Mouse (Mus musculus) neural tube, embryonic 15.5 days (tissue): Measurements from ENCODE around the gene Wfs1. TPM values are rescaled to one million over a fixed set of nuclear protein-coding genes. Genes with fewer than 3 reads are reported as not detected.
"Not testable (repeated sequence)": the region's sequence is repeated elsewhere in the genome, so short reads cannot be mapped to it uniquely, and the experiment has no call there.

ENCODE experiments used
- ATAC-seq: fragments of 200-750 bp; cut with Nextera tagmentation; 2 replicates; pipeline ENCODE4 v1.8.0; 2017; ENCODE audit warnings: mild to moderate bottlenecking, moderate TSS enrichment, moderate library complexity; ENCODE audit not compliant: low FRiP score
- H3K27ac ChIP-seq: fragments of 300-500 bp; sonication (generic); replicated peaks from 2 replicates; pipeline ENCODE4 v1.5.1; 2015; ENCODE audit warnings: mild to moderate bottlenecking, inconsistent platforms
- H3K27me3 ChIP-seq: fragments of 300-500 bp; sonication (generic); replicated peaks from 2 replicates; pipeline ENCODE4 v1.6.1; 2015; ENCODE audit warnings: inconsistent platforms
- H3K36me3 ChIP-seq: fragments of 300-500 bp; sonication (generic); 2 replicates; pipeline ENCODE4 v1.6.1; 2015; ENCODE audit warnings: inconsistent platforms
- H3K4me1 ChIP-seq: fragments of 300-500 bp; sonication (generic); 2 replicates; pipeline ENCODE4 v1.6.1; 2015; ENCODE audit warnings: inconsistent platforms
- H3K4me2 ChIP-seq: fragments of 300-500 bp; sonication (generic); 2 replicates; pipeline ENCODE4 v1.6.1; 2015; ENCODE audit warnings: inconsistent platforms, mild to moderate bottlenecking, moderate library complexity
- H3K4me3 ChIP-seq: fragments of 300-500 bp; sonication (generic); replicated peaks from 2 replicates; pipeline ENCODE4 v1.5.1; 2015; ENCODE audit warnings: mild to moderate bottlenecking, inconsistent platforms
- H3K9ac ChIP-seq: fragments of 300-500 bp; sonication (generic); replicated peaks from 2 replicates; pipeline ENCODE4 v1.6.1; 2015; ENCODE audit warnings: mild to moderate bottlenecking, inconsistent platforms
- H3K9me3 ChIP-seq: fragments of 300-500 bp; sonication (generic); replicated peaks from 2 replicates; pipeline ENCODE4 v1.6.1; 2016; ENCODE audit warnings: inconsistent platforms
- WGBS: fragments of 180-500 bp; shearing (Covaris S2); methylation state at CpG from one replicate; pipeline ENCODE4 v1.1.7; 2015; ENCODE audit warnings: mixed read lengths; 5-methylcytosine and 5-hydroxymethylcytosine counted together
- polyA plus RNA-seq: library from polyadenylated mRNA; unstranded; fragments of >200 nt; fragmentation: Nextera tagmentation; extraction: Ambion mirVana; gene quantifications from 2 replicates; pipeline ENCODE4 v1.2.1, GENCODE M21; 2015

Gene Wfs1
- polyA plus RNA-seq, 1 experiment from 2014 or later: 9.7 TPM

DNA sequence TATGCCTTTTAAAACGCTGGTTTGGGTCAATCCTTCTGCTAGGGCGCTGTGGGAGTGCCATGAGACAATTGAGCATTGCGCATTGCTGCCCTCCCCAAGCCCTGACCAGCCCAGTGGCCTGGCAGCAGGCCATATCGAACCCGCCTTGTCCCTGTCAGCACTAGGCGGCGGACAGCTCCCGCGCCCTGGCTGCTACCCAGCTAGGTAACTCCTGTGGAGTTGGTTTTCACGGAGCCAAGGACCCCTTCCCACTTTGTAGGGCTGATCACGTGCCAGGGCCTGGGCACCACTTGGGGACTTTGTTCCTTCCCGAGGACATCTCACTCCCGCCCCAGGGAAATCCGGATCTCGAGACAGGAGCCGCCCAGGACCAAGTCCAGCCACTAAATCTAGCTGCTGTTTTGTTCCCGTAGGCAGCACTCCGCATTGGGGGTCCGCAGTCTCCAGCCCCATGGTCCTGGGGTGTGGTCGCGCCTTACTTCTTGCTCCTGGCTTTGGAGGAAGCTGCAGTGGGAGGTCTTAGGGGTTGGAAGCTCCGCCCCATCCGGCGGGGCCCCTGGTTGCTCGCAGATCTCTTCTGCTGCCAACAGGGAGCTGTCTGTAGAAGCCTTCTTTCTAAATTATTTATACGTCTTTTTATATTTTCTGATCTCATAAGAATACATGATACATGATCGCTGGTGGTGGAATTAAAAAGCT, 26.8 kb upstream of the Wfs1 start:
- H3K4me3 ChIP-seq: peak overlapping the region; percentile 22
- ATAC-seq: peak; percentile 63; the same call in 1 of the 2 replicates
- no peak overlapping the region for H3K27ac ChIP-seq
- WGBS: 4% methylated on average over 27 of the region's 27 CpGs
- no peaks in the 10 kb centered on the region for H3K9me3 ChIP-seq
- peaks cover 16% of the 10 kb centered on the region for H3K27me3 ChIP-seq
- 0 out of 2 replicates have a peak overlapping the region, but pooled peaks have one; percentile 14 for H3K9ac ChIP-seq
- H3K4me1 ChIP-seq: peaks cover 9% of the 10 kb centered on the region
- no peaks in the 10 kb centered on the region for H3K36me3 ChIP-seq
- peak overlapping the region; percentile 55 for H3K4me2 ChIP-seq

GRCm38 (mm10) chr5:37010666-37011317, 21.8 kb upstream of the Wfs1 start:
- Histone ChIP-seq H3K9me3 (no peaks in the 10 kb centered on the region), H3K4me3 (no peak overlapping the region), H3K27ac (no peak overlapping the region), H3K36me3 (no peaks in the 10 kb centered on the region), H3K9ac (no peak overlapping the region), H3K27me3 (peaks cover 17% of the 10 kb centered on the region), H3K4me2 (no peak overlapping the region), H3K4me1 (peaks cover 6% of the 10 kb centered on the region)
- ATAC-seq: peak; percentile 74
- WGBS: 63% methylated on average over 10 of the region's 10 CpGs

GRCm38 (mm10) chr5:37009761-37010160, 20.8 kb upstream of the Wfs1 start:
- not testable (repeated sequence) for H3K9ac ChIP-seq, H3K4me1 ChIP-seq, H3K4me2 ChIP-seq, H3K27ac ChIP-seq, ATAC-seq, H3K36me3 ChIP-seq, H3K27me3 ChIP-seq, H3K9me3 ChIP-seq, H3K4me3 ChIP-seq
- WGBS: 27% methylated on average over 13 of the region's 13 CpGs

DNA sequence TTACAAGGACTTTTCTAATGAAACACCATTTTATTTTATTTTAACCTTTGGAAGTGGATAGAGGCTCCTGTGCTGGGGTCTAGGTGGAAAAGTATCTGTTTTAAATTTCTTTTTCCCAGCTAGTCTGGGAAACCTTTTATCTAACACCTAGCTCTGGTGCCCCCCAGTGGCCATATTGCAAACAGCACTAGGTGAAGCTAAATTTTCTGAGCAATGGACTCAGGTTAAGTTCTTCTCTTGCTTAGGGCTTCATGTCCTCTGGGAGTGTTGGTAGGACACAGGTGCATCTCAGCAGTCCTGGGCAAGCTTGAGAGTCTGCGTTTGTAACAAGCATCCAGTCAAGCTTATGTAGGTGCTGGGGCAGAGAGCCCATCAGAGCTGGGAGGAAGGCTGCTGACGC, 13.0 kb upstream of the Wfs1 start:
- no peak overlapping the region for H3K27ac ChIP-seq
- H3K27me3 ChIP-seq: 0 out of 2 replicates have a peak, but pooled peaks cover 3% of the 10 kb centered on the region
- no peak for ATAC-seq
- H3K4me1 ChIP-seq: no peaks in the 10 kb centered on the region
- WGBS: 51% methylated on average over 2 of the region's 2 CpGs
- no peak overlapping the region for H3K9ac ChIP-seq
- no peak overlapping the region for H3K4me2 ChIP-seq
- H3K36me3 ChIP-seq: no peaks in the 10 kb centered on the region
- H3K9me3 ChIP-seq: no peaks in the 10 kb centered on the region
- no peak overlapping the region for H3K4me3 ChIP-seq

DNA sequence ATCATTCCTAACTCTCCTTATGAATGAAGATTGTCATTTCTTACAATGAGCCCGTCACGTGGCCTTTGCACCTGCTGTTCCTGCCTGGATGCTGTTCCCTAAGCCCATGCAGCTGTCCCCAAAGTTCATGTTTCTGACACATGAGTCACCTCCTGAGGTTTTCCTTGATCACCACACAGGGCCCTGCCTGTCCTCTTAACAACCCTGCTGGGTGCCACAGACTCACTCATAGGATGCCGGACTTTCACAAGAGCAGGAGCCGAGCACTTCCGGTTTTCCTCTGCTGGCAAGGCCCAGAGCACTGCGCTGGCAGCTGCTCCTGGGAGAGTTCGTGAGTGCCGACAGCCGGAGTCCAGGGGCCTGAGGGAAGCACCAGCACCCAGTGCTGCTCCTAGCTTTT, 12.0 kb upstream of the Wfs1 start:
- Histone ChIP-seq H3K9ac (no peak overlapping the region), H3K27me3 (no peaks in the 10 kb centered on the region), H3K4me2 (no peak overlapping the region), H3K9me3 (no peaks in the 10 kb centered on the region), H3K4me3 (no peak overlapping the region), H3K4me1 (no peaks in the 10 kb centered on the region), H3K36me3 (no peaks in the 10 kb centered on the region), H3K27ac (no peak overlapping the region)
- ATAC-seq: no peak
- 87% methylated on average over 9 of the region's 9 CpGs for whole genome bisulfite sequencing

DNA sequence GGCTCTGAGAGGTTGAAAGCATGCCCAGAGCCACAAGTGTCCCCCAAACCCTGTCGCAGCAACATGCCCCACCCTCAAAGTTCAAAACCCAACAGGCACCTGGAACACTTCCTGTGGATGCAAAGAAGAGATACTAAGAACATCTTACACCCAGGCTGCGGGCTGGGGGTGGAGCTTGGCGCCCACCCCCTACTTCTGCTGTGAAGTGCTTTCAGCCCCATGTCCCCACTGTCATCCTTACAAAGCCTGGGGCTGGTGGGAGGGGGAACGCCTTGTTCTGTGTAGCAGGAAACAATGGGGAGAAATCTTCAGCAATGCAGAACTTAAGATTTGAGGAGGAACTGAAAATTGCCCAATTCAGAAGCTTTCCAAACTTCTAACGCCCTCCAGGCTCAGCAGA, 9.0 kb upstream of the Wfs1 start:
- WGBS: 45% methylated on average over 5 of the region's 5 CpGs
- Histone ChIP-seq H3K4me2 (no peak overlapping the region), H3K4me3 (no peak overlapping the region), H3K36me3 (no peaks in the 10 kb centered on the region), H3K9me3 (no peaks in the 10 kb centered on the region), H3K9ac (no peak overlapping the region), H3K27me3 (no peaks in the 10 kb centered on the region), H3K4me1 (no peaks in the 10 kb centered on the region), H3K27ac (no peak overlapping the region)
- ATAC-seq: no peak

DNA sequence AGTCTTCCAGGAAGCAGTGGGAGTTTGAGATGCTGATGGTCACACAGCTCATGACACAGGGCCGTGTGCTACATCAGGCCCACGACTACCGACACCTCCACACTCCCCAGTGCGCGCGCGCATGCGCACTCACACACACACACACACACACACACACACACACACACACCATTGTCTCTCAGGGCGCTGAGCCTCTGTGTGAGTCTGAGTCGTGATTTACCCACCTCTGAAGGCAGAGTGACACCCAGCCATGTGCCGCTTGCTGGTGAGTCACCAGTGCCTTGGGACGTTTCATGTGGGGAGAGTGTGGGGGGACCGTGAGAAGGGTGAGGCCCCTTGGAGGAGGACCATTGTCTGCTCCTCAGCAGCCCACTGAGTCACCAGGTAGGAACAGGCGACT, 7.4 kb upstream of the Wfs1 start:
- WGBS: 89% methylated on average over 14 of the region's 14 CpGs
- H3K4me3 ChIP-seq: no peak overlapping the region
- ATAC-seq: no peak
- no peak overlapping the region for H3K27ac ChIP-seq
- no peaks in the 10 kb centered on the region for H3K27me3 ChIP-seq
- H3K9me3 ChIP-seq: no peaks in the 10 kb centered on the region
- H3K36me3 ChIP-seq: no peaks in the 10 kb centered on the region
- H3K9ac ChIP-seq: no peak overlapping the region
- no peaks in the 10 kb centered on the region for H3K4me1 ChIP-seq
- H3K4me2 ChIP-seq: no peak overlapping the region

DNA sequence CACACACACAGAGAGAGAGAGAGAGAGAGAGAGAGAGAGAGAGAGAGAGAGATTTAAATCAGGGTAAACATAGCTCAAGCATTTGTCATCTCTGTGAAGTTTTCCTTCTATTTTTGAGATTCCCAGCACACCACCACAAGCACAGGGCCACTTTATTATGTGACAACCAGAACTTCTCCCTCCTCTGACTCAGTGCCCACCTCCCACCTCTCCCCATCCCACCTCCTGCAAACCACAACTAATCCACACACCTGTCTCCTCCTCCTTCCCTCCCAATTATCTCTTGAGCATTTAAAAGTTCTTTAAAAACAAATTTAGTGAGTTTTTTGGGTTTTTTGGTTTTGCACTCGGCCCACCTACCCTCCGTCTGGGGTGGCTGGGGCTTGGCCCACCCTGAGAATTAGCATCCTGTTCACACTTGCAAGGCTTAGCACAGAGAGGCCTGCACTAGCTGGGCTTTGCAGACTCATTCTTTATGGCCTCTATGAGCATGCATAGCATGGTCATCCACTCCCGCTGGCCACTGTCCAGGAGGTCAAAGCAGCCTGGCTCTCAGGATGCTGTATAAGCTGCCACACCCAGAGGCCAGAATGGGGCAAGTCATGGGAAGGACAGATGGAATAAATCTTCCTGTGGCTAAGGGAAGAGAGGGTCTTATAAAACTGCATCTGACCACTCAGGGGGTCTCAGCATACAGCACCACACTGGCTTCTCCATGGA, 1.8 kb upstream of the Wfs1 start:
- no peaks in the 10 kb centered on the region for H3K27me3 ChIP-seq
- H3K4me2 ChIP-seq: no peak overlapping the region
- H3K9me3 ChIP-seq: no peaks in the 10 kb centered on the region
- no peak overlapping the region for H3K9ac ChIP-seq
- 70% methylated on average over 3 of the region's 3 CpGs for WGBS
- H3K4me3 ChIP-seq: no peak overlapping the region
- no peak overlapping the region for H3K27ac ChIP-seq
- ATAC-seq: no peak
- no peaks in the 10 kb centered on the region for H3K36me3 ChIP-seq
- peaks cover 15% of the 10 kb centered on the region for H3K4me1 ChIP-seq

DNA sequence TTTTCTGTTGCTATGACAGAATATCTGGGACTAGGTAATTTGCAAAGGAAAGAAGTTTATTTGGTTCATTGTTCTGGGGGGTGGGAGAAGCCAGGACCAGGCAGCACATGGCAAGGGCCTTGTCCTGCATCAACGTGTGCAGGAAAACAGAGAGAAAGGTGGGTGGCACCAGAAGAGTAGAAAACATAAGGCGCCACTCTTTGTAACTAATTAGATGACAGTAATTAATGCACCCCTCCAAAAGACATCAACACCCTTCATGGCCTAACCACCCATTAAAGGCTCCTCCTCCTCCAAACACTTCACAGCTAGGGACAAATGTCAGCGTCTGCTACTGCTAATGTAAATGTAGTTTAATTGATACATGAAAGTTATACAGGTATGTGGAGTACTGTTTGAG, 1.2 kb upstream of the Wfs1 start:
- Histone ChIP-seq H3K4me1 (peaks cover 15% of the 10 kb centered on the region), H3K9me3 (no peaks in the 10 kb centered on the region), H3K9ac (no peak overlapping the region), H3K36me3 (no peaks in the 10 kb centered on the region), H3K4me3 (no peak overlapping the region), H3K4me2 (no peak overlapping the region), H3K27ac (no peak overlapping the region), H3K27me3 (no peaks in the 10 kb centered on the region)
- WGBS: 38% methylated on average over 3 of the region's 3 CpGs
- no peak for ATAC-seq

DNA sequence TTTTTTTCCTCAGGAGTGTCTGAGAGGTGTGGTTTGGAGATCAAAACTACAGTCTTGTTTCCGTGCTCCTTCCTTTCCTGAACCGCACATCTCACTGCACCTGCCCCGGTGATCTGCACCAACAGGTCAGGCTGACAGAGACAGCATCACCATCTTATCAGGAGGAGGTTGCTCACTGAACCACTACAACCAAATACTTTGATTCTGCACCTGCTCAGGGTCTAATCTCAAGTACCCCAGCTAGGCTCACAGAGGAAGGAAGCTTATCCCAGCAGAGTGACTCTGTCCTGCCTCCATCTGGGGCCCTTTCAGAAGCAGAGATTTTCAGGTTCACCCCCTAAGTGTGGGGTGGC, 596 bp upstream of the Wfs1 start:
- Histone ChIP-seq H3K4me1 (peaks cover 15% of the 10 kb centered on the region), H3K27me3 (no peaks in the 10 kb centered on the region), H3K9me3 (no peaks in the 10 kb centered on the region), H3K4me2 (peak overlapping the region; percentile 81), H3K27ac (no peak overlapping the region), H3K4me3 (peak overlapping the region; percentile 54), H3K9ac (no peak overlapping the region), H3K36me3 (no peaks in the 10 kb centered on the region)
- ATAC-seq: no peak
- 4% methylated on average over 3 of the region's 3 CpGs for WGBS

- Histone ChIP-seq H3K27ac (no peak overlapping the region), H3K9me3 (no peaks in the 10 kb centered on the region), H3K4me2 (peak overlapping the region; percentile 81), H3K27me3 (no peaks in the 10 kb centered on the region), H3K9ac (peak overlapping the region; percentile 47), H3K4me1 (peaks cover 15% of the 10 kb centered on the region), H3K4me3 (peak overlapping the region; percentile 54), H3K36me3 (no peaks in the 10 kb centered on the region)
- peak; percentile 37 for ATAC-seq
- 12% methylated on average over 24 of the region's 24 CpGs for WGBS
Measured at GRCm38 (mm10) chr5:36988124-36988780, 753 bp downstream of the Wfs1 start.
